Mouse (Mus musculus): ENCODE results near the gene Olfr109.

DNA sequence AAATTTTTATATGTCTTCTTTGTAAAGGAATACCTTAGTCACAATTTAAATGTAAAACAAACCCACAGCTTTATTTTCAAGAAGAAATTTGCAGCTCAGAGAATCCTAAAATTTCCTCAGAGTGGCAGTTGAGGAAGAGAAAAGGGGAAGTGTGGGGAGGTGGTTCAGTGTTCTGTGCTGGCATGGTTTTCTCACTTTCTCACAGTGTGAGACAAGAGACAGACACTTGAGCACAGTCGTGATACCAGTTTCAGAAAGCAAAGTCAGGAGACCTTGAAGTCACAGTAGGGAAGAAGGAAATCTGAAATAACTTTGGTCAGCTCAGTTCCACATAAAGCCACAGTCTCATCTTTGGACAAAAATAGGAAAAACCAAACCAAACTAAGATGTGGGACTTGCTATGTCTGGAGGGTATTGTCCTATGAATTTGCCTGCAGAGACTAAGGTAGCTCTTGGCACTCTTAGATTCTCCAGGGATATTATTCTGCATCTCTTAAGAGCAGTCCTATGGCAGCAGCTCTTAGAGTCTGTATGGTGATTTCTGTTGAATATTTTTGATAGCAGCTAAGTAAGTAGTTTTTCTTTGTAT, 33.3 kb downstream of the Olfr109 start, which contains the start of gene Olfr110:
- TF ChIP-seq CTCF (IDR thresholded peaks at IDR 0.05; ENCODE audit: borderline replicate concordance, insufficient read depth, low read length) (no peak), POLR2A (IDR thresholded peaks at IDR 0.05; ENCODE audit: low read depth, low read length) (no peak)
